Mouse (Mus musculus) midbrain, embryonic 11.5 days (tissue): ENCODE data around the gene Caln1. TPM values are rescaled to one million over a fixed set of nuclear protein-coding genes. Genes with fewer than 3 reads are reported as not detected.

Experiments used
- ATAC-seq: fragments of 200-750 bp; cut with Nextera tagmentation; 2 replicates; pipeline ENCODE4 v1.8.0; 2017; ENCODE audit warnings: moderate TSS enrichment, moderate library complexity; ENCODE audit not compliant: low FRiP score
- DNase-seq: peaks from one replicate; pipeline ENCODE4 v3.0.0; 2015; ENCODE audit warnings: low spot score; ENCODE audit errors: missing footprints
- H3K27ac ChIP-seq: fragments of 300-500 bp; sonication (generic); 2 replicates; pipeline ENCODE4 v1.5.1; 2014; ENCODE audit warnings: low read depth, low read length
- H3K27me3 ChIP-seq: fragments of 300-500 bp; sonication (generic); 2 replicates; pipeline ENCODE4 v1.6.1; 2014; ENCODE audit warnings: mild to moderate bottlenecking, low read length, moderate library complexity, mixed read lengths; ENCODE audit not compliant: control insufficient read depth, insufficient read depth
- H3K36me3 ChIP-seq: fragments of 300-500 bp; sonication (generic); 2 replicates; pipeline ENCODE4 v1.6.1; 2014; ENCODE audit warnings: mild to moderate bottlenecking, low read length, moderate library complexity, mixed read lengths; ENCODE audit not compliant: control insufficient read depth, insufficient read depth
- H3K4me1 ChIP-seq: fragments of 300-500 bp; sonication (generic); 2 replicates; pipeline ENCODE4 v1.6.1; 2014; ENCODE audit warnings: low read length; ENCODE audit not compliant: control insufficient read depth, insufficient read depth
- H3K4me2 ChIP-seq: fragments of 300-500 bp; sonication (generic); 2 replicates; pipeline ENCODE4 v1.6.1; 2014; ENCODE audit warnings: mild to moderate bottlenecking, moderate library complexity
- H3K4me3 ChIP-seq: fragments of 300-500 bp; sonication (generic); 2 replicates; pipeline ENCODE4 v1.5.1; 2014; ENCODE audit warnings: low read depth, low read length
- H3K9ac ChIP-seq: fragments of 300-500 bp; sonication (generic); 2 replicates; pipeline ENCODE4 v1.6.1; 2014; ENCODE audit warnings: low read length
- H3K9me3 ChIP-seq: fragments of 300-500 bp; sonication (generic); 2 replicates; pipeline ENCODE4 v1.6.1; 2016; ENCODE audit warnings: low read length; ENCODE audit not compliant: control insufficient read depth
- WGBS: fragments of 180-500 bp; shearing (Covaris S2); extraction: QIAGEN DNeasy Blood & Tissue Kit; methylation state at CpG from one replicate; pipeline ENCODE4 v1.1.7; 2014; 5-methylcytosine and 5-hydroxymethylcytosine counted together
- polyA plus RNA-seq: library from polyadenylated mRNA; unstranded; fragments of >200 nt; fragmentation: Nextera tagmentation; extraction: Ambion mirVana; gene quantifications from 2 replicates; pipeline ENCODE4 v1.2.1, GENCODE M21; 2014

The Caln1 gene
- polyA plus RNA-seq, 1 experiment from 2014 or later: 0.34 TPM

DNA sequence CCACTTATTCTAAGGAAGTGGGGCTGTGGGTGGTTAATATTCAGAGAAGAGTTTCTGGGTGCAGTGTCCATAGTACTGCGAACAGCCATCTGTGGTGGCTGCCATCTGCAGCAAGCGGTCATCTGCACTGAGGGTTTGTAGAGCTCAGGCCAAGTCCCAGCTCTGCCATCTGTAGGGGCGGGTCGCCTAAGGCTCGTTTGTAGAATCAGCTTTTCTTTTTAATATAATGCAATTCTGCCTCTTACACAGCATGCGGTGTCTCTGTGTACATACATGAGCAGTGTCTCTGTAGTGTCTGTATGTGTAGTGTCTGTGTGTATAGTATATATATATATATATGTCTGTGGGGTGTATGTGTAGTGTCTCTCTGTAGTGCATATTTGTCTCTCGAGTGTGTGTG lies 35.7 kb upstream of the Caln1 start:
- Histone ChIP-seq H3K4me3 (no peak overlapping the region), H3K9me3 (no peaks in the 10 kb centered on the region), H3K36me3 (peaks cover 11% of the 10 kb centered on the region), H3K27me3 (no peaks in the 10 kb centered on the region), H3K27ac (no peak overlapping the region), H3K4me2 (no peak overlapping the region), H3K9ac (no peak overlapping the region), H3K4me1 (no peaks in the 10 kb centered on the region)
- WGBS: 84% methylated on average over 7 of the region's 7 CpGs
- ATAC-seq (no peak), DNase-seq (peak; percentile 2)

DNA sequence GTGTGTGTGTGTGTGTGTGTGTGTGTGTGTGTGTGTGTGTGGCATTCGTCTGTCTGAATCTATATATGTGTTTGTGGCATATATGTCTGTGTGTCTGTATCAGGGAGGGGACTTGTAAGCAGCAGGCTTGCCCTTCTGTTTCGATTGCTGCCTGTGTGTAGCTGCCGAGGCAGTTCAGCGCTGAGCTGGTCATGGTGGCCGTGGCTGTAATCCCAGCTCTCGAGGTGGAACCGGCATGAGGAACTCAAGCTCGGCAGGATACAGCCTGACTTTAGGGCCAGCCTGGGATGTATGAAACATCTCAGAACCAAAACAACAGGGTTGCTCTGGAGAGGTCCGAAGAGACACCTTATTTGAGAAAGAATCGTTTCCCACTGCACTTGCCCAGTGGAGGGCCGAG lies 35.3 kb upstream of the Caln1 start:
- no peaks in the 10 kb centered on the region for H3K4me1 ChIP-seq
- no peak overlapping the region for H3K9ac ChIP-seq
- ATAC-seq (no peak), DNase-seq (peak; percentile 41)
- H3K4me3 ChIP-seq: no peak overlapping the region
- WGBS: 97% methylated on average over 11 of the region's 11 CpGs
- H3K27me3 ChIP-seq: no peaks in the 10 kb centered on the region
- no peak overlapping the region for H3K4me2 ChIP-seq
- H3K36me3 ChIP-seq: peaks cover 11% of the 10 kb centered on the region
- H3K27ac ChIP-seq: no peak overlapping the region
- no peaks in the 10 kb centered on the region for H3K9me3 ChIP-seq

DNA sequence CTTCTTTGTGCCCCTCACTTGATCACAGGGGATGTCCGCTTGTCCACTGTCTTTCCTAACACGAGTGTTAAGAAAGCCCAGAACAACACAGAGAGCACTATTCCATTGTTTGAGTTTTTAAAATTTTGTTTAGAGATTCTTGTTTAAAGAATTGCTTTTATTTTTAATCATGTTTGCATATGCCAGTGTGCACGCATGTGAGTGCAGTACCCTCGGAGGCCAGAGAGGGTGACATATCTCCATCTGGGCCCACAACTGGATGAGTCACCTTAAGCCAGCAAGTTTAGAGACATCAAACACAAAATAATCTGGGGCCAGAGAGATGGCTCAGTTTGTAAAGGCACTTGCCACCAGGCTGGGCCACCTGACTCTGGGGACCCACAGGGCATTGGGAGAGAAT lies 33.8 kb upstream of the Caln1 start:
- Histone ChIP-seq H3K4me3 (no peak overlapping the region), H3K9me3 (no peaks in the 10 kb centered on the region), H3K9ac (no peak overlapping the region), H3K27ac (no peak overlapping the region), H3K4me1 (no peaks in the 10 kb centered on the region), H3K4me2 (no peak overlapping the region), H3K36me3 (peaks cover 11% of the 10 kb centered on the region), H3K27me3 (no peaks in the 10 kb centered on the region)
- 97% methylated on average over 4 of the region's 4 CpGs for WGBS
- ATAC-seq (no peak), DNase-seq (peak; percentile 77)

DNA sequence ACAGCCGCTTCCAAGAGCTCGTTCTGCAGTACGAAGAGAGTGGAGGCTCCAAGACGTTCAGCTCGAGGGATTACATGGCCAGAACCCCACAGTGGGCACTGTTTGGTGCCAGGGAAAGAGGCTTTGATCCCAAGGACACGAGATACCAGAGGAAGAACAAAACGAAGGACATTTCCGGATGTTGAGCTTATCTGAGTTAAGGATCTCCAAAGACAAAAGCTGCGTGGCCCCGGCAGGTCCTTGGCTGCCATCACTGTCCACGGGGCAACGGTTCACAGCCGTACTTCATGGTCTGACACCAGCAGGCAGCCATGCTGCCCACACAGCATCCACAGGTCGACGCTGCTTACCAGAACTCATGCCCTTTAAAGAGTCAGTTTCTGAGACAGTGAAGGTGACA lies 28.6 kb upstream of the Caln1 start:
- 91% methylated on average over 15 of the region's 15 CpGs for WGBS
- H3K4me3 ChIP-seq: no peak overlapping the region
- DNase-seq (no peak), ATAC-seq (no peak)
- H3K4me2 ChIP-seq: no peak overlapping the region
- H3K9me3 ChIP-seq: no peaks in the 10 kb centered on the region
- H3K4me1 ChIP-seq: no peaks in the 10 kb centered on the region
- no peak overlapping the region for H3K27ac ChIP-seq
- no peak overlapping the region for H3K9ac ChIP-seq
- H3K27me3 ChIP-seq: no peaks in the 10 kb centered on the region
- peaks cover 3% of the 10 kb centered on the region for H3K36me3 ChIP-seq

DNA sequence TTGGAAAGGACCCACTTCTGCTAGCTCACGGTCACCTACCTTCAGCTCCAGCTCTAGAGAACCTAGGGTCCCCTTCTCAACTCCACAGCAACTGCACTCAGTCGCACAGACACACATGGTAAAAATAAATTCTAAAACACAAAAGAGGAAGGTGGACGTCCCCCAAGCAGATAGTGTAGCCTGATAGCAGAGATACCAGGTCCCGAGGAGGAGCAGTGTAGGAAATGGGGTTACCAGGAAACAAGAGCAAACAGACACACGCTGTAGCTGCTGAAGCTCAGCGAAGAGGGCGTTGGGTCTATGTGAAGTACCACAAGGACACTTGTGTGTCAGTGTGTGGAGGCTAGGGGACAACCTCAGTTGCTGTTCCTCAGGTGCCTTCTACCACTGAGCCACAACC lies 24.3 kb upstream of the Caln1 start:
- ATAC-seq (no peak), DNase-seq (peak; percentile 10)
- no peaks in the 10 kb centered on the region for H3K4me1 ChIP-seq
- no peaks in the 10 kb centered on the region for H3K27me3 ChIP-seq
- peaks cover 2% of the 10 kb centered on the region; the same call in 1 of the 2 replicates for H3K9me3 ChIP-seq
- H3K36me3 ChIP-seq: no peaks in the 10 kb centered on the region
- 94% methylated on average over 7 of the region's 7 CpGs for WGBS
- no peak overlapping the region for H3K4me2 ChIP-seq
- no peak overlapping the region for H3K4me3 ChIP-seq
- H3K27ac ChIP-seq: no peak overlapping the region
- H3K9ac ChIP-seq: no peak overlapping the region

DNA sequence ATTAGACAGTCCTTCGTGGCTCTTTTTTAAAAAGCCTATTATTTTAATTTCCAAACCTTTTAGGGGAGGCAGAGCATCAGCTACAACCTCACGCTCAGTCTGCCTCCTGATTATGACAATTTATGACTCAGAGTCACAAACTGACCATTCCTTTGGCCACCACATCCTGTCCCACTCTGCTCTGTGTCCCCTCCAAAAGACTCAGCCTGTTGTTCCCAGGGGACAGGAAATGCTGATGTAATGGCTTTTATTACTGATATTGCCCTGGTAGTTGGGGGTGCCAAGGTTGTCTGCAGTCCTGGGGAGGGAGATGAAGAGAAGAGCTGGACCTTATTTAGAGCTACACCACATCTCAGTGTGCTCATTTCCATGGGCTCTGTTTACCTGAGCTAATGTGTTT lies 23.4 kb upstream of the Caln1 start:
- Histone ChIP-seq H3K4me3 (no peak overlapping the region), H3K9ac (no peak overlapping the region), H3K27ac (no peak overlapping the region), H3K4me2 (no peak overlapping the region), H3K9me3 (peaks cover 2% of the 10 kb centered on the region; the same call in 1 of the 2 replicates), H3K27me3 (no peaks in the 10 kb centered on the region), H3K4me1 (no peaks in the 10 kb centered on the region), H3K36me3 (no peaks in the 10 kb centered on the region)
- DNase-seq (no peak), ATAC-seq (no peak)
- WGBS: 88% methylated on average over 2 of the region's 2 CpGs

DNA sequence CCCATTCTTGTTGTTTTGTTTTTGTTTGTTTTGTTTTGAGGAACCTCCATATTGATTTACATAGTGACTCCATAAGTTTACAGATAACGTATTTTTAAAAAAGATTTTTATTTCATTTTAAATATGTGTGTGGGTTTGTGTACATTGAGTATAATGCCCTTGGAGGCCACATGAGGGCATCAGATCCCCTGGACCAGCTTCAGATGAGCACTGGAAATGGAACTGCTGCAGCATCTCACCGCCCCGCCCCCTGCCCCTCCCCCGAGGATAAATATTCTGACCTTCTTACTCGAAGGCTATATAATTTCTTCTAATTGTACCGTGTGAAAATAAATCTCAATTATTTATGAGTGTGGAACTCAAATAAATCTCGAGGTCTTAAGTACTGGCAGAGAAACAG lies 14.0 kb upstream of the Caln1 start:
- H3K4me1 ChIP-seq: no peaks in the 10 kb centered on the region
- no peak overlapping the region for H3K4me3 ChIP-seq
- 67% methylated on average over 7 of the region's 7 CpGs for WGBS
- no peaks in the 10 kb centered on the region for H3K36me3 ChIP-seq
- H3K27ac ChIP-seq: no peak overlapping the region
- H3K9me3 ChIP-seq: no peaks in the 10 kb centered on the region
- no peak overlapping the region for H3K9ac ChIP-seq
- ATAC-seq (no peak), DNase-seq (no peak)
- H3K4me2 ChIP-seq: no peak overlapping the region
- H3K27me3 ChIP-seq: no peaks in the 10 kb centered on the region

DNA sequence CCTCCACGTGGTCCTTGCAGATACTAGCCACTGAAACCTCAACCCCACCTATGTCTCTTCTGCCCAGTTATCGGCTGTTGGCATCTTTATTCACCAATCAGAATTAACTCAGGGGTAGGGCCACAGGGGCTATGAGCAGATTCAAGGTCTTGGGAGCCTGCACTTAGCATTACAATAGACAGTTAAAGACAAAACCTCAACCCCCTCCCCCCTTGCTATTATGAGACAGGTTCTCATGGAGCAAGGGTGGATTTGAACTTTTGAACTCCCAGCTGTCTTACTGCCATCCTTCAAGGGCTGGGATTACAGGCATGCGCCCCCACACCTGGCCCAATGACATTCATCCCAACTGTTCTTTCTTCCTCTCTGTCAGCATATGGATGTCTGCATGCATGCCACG lies 6.1 kb upstream of the Caln1 start:
- WGBS: 59% methylated on average over 4 of the region's 4 CpGs
- DNase-seq: no peak
- no peaks in the 10 kb centered on the region for H3K36me3 ChIP-seq

DNA sequence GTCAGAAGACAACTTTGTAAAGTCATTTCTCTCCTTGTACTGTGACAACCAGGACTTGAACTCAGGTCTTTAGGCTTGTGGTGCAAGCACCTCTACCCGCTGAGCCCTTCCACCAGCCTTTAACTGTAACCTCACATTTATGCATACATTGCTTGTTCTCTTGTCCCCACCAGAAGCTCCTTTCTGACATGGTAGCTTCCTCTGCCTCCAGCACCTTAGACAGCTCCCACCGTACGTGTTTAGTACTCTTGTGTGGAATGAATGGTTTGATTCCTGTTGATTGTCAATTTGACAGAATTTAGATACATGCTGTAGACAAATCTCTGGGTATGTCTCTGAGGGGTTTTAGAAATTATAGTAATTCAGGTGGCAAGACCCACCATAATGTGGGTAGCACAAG lies 5.5 kb upstream of the Caln1 start:
- WGBS: 52% methylated on average over 3 of the region's 3 CpGs
- Histone ChIP-seq H3K9me3 (no peaks in the 10 kb centered on the region), H3K27ac (no peak overlapping the region), H3K36me3 (no peaks in the 10 kb centered on the region), H3K4me3 (no peak overlapping the region), H3K4me1 (peaks cover 4% of the 10 kb centered on the region; the same call in 1 of the 2 replicates), H3K4me2 (no peak overlapping the region), H3K9ac (no peak overlapping the region), H3K27me3 (no peaks in the 10 kb centered on the region)
- DNase-seq (no peak), ATAC-seq (no peak)

More for the DNA sequence above, 6.1 kb upstream of the Caln1 start:
- Histone ChIP-seq H3K9me3 (no peaks in the 10 kb centered on the region), H3K27me3 (no peaks in the 10 kb centered on the region), H3K4me3 (no peak overlapping the region), H3K4me2 (no peak overlapping the region), H3K4me1 (peaks cover 4% of the 10 kb centered on the region; the same call in 1 of the 2 replicates), H3K27ac (no peak overlapping the region), H3K9ac (no peak overlapping the region)
- ATAC-seq: no peak

DNA sequence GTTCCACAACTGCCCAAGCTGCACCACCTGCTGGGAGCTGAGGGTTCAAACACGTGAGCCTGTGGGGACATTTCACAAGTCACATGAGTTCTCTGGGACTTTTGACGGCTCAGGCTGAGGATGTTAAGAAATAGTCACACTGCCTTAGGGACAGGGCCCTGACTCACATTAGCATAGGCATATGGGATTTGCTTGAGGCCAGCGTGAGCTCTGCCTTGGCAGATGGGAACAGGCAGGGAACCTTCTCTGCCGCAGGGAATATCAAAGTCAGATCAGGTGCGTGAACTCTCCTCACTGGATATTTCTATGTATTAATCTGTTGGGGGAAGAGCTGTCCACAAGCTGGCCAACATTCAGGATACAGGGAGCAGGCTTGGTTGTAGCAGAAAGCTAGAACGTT lies 1.0 kb upstream of the Caln1 start:
- Histone ChIP-seq H3K27ac (no peak overlapping the region), H3K4me1 (no peaks in the 10 kb centered on the region), H3K4me2 (no peak overlapping the region), H3K9me3 (no peaks in the 10 kb centered on the region), H3K36me3 (no peaks in the 10 kb centered on the region), H3K4me3 (no peak overlapping the region), H3K27me3 (no peaks in the 10 kb centered on the region), H3K9ac (no peak overlapping the region)
- 78% methylated on average over 6 of the region's 6 CpGs for WGBS
- no peak for DNase-seq
- no peak for ATAC-seq
